In the genomic region with DNA sequence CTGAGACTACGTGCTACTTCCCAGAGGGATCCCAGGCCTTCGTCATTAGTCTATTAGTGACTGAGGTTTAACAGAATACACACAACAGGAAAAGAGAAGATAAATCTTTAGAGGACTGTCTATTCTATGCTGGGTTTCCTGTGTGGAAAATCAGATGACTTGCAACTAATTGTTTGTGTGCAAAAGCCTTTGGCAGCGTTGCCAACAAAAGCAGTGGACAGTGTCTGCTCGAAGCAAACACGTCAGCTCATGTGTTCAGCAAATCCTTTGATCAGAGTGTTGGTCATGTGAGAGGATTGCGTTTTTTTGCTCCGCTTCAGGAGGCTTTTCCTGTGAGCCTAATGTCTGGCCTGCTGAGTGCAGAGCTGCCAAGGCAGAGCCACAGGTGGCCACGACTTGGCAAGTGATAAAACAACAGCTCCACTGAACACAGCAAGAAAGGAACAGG, we compare ENCODE assay signal across 8 mouse cellular contexts.
DNase-seq lines count a peak whose midpoint lies in the region; ATAC-seq and TF ChIP-seq lines count a peak whose summit lies in the region.

No protein-coding gene starts in this region.

- no peak overlapping the region for H3K27ac ChIP-seq in liver, adult 2 months (replicated peaks; ENCODE audit: insufficient read depth, low read depth, low read length)
- no peak overlapping the region for H3K27ac ChIP-seq in heart, embryonic 10.5 days
- H3K27ac ChIP-seq in kidney, embryonic 14.5 days (ENCODE audit: low read depth, low read length): no peak overlapping the region
- H3K27ac ChIP-seq in lung, embryonic 15.5 days: no peak overlapping the region

- H3K4me1 ChIP-seq in liver, adult 2 months (ENCODE audit: control insufficient read depth, insufficient read depth, low read length): peaks cover 4% of the 10 kb centered on the region; the same call in 1 of the 2 replicates
- peaks cover 7% of the 10 kb centered on the region for H3K4me1 ChIP-seq in heart, embryonic 10.5 days
- no peaks in the 10 kb centered on the region for H3K4me1 ChIP-seq in kidney, embryonic 14.5 days (ENCODE audit: control insufficient read depth, insufficient read depth, low read length)
- H3K4me1 ChIP-seq in lung, embryonic 15.5 days: no peaks in the 10 kb centered on the region

- no peaks in the 10 kb centered on the region for H3K36me3 ChIP-seq in liver, adult 2 months (ENCODE audit: control insufficient read depth, insufficient read depth, low read length)
- no peaks in the 10 kb centered on the region for H3K36me3 ChIP-seq in heart, embryonic 10.5 days
- no peaks in the 10 kb centered on the region for H3K36me3 ChIP-seq in kidney, embryonic 14.5 days (ENCODE audit: control insufficient read depth, insufficient read depth, low read length)
- H3K36me3 ChIP-seq in lung, embryonic 15.5 days: no peaks in the 10 kb centered on the region

- H3K9me3 ChIP-seq in heart, embryonic 10.5 days: no peaks in the 10 kb centered on the region
- H3K9me3 ChIP-seq in kidney, embryonic 14.5 days (ENCODE audit: control insufficient read depth, low read length): no peaks in the 10 kb centered on the region
- no peaks in the 10 kb centered on the region for H3K9me3 ChIP-seq in lung, embryonic 15.5 days

- H3K9ac ChIP-seq in liver, adult 2 months (ENCODE audit: low read depth, low read length): no peak overlapping the region
- no peak overlapping the region for H3K9ac ChIP-seq in kidney, embryonic 14.5 days (ENCODE audit: low read depth, low read length)
- no peak overlapping the region for H3K9ac ChIP-seq in lung, embryonic 15.5 days

- no peaks in the 10 kb centered on the region for H3K27me3 ChIP-seq in liver, adult 2 months (ENCODE audit: control insufficient read depth, insufficient read depth, low read length)
- no peaks in the 10 kb centered on the region for H3K27me3 ChIP-seq in heart, embryonic 10.5 days (ENCODE audit: insufficient read depth, poor library complexity, severe bottlenecking)
- H3K27me3 ChIP-seq in kidney, embryonic 14.5 days (ENCODE audit: control insufficient read depth, insufficient read depth, low read length): no peaks in the 10 kb centered on the region
- no peaks in the 10 kb centered on the region for H3K27me3 ChIP-seq in lung, embryonic 15.5 days

- no peak overlapping the region for H3K4me2 ChIP-seq in kidney, embryonic 14.5 days (replicated peaks; ENCODE audit: low read depth, low read length)
- no peak overlapping the region for H3K4me2 ChIP-seq in lung, embryonic 15.5 days

- TF ChIP-seq CTCF in liver, adult 2 months (IDR thresholded peaks at IDR 0.05; ENCODE audit: low read depth, low read length): no peak

- WGBS in liver, adult 2 months: 15% methylated on average over 8 of the region's 8 CpGs
- 20% methylated on average over 8 of the region's 8 CpGs for WGBS in heart, embryonic 10.5 days
- 21% methylated on average over 8 of the region's 8 CpGs for WGBS in kidney, embryonic 14.5 days
- WGBS in lung, embryonic 15.5 days: 13% methylated on average over 8 of the region's 8 CpGs

- DNase-seq in liver, adult 2 months (ENCODE audit: extremely low read depth, low read depth, low spot score): peak; percentile 92
- DNase-seq in liver: no peak
- peak; percentile 25 for DNase-seq in embryo, embryonic 9.5 days (ENCODE audit: extremely low spot score)
- DNase-seq in heart, embryonic 10.5 days (ENCODE audit: low spot score): peak; percentile 79
- peak; percentile 6 for DNase-seq in right cerebral cortex, adult 18-20 months
- DNase-seq in thymus, postnatal 0 days (ENCODE audit: low spot score): no peak

- H3K4me3 ChIP-seq in liver, adult 2 months (ENCODE audit: insufficient read depth, low read depth, low read length): no peak overlapping the region
- H3K4me3 ChIP-seq in heart, embryonic 10.5 days: no peak overlapping the region
- H3K4me3 ChIP-seq in kidney, embryonic 14.5 days (ENCODE audit: low read length): no peak overlapping the region
- H3K4me3 ChIP-seq in lung, embryonic 15.5 days: no peak overlapping the region

- TF ChIP-seq POLR2A in liver, adult 2 months (IDR thresholded peaks at IDR 0.05; ENCODE audit: extremely low read depth, insufficient read depth, low read length): no peak

- no peaks in the 10 kb centered on the region for H3K79me2 ChIP-seq in liver, adult 2 months (ENCODE audit: control insufficient read depth, insufficient read depth, low read length)

- peak; percentile 88 for ATAC-seq in kidney, embryonic 14.5 days (ENCODE audit: low FRiP score, low TSS enrichment)
- ATAC-seq in lung, embryonic 15.5 days (ENCODE audit: borderline replicate concordance, extremely low read depth, low FRiP score, low TSS enrichment): peak; percentile 55; the same call in 1 of the 2 replicates

Comparison
In these comparisons a context has a peak if more than half of its experiments do, and no peak if none do; other contexts are left out.
1. DNase-seq: peak in liver, adult 2 months (single experiment), embryo, embryonic 9.5 days (single experiment), heart, embryonic 10.5 days (single experiment) and right cerebral cortex, adult 18-20 months (single experiment); none in liver (single experiment) and thymus, postnatal 0 days (single experiment).